Mouse (Mus musculus): ENCODE data around the gene Tnip3. TPM values are rescaled to one million over a fixed set of nuclear protein-coding genes. Genes with fewer than 3 reads are reported as not detected.

Tnip3 gene
- polyA plus RNA-seq, 1 experiment from 2014 or later: not detected

- Histone ChIP-seq H3K4me1 (replicated peaks) (no peaks in the 10 kb centered on the region), H3K4me2 (no peak overlapping the region), H3K9ac (no peak overlapping the region), H3K27me3 (no peaks in the 10 kb centered on the region), H3K36me3 (no peaks in the 10 kb centered on the region), H3K4me3 (no peak overlapping the region), H3K9me3 (no peaks in the 10 kb centered on the region), H3K27ac (no peak overlapping the region)
- no peak for ATAC-seq (ENCODE audit: low FRiP score)
Measured at GRCm38 (mm10) chr6:65621260-65621659, 96.1 kb downstream of the Tnip3 start.

GRCm38 (mm10) chr6:65623016-65623715 lies 98.1 kb downstream of the Tnip3 start:
- no peak overlapping the region for H3K4me2 ChIP-seq
- no peak for ATAC-seq (ENCODE audit: low FRiP score)
- 80% methylated on average over 3 of the region's 3 CpGs for WGBS

GRCm38 (mm10) chr6:65630578-65630977 lies 105.5 kb downstream of the Tnip3 start:
- H3K4me1 ChIP-seq (replicated peaks): no peaks in the 10 kb centered on the region
- 98% methylated on average over 2 of the region's 2 CpGs for WGBS
- ATAC-seq (ENCODE audit: low FRiP score): no peak
- no peak overlapping the region for H3K27ac ChIP-seq
- no peak overlapping the region for H3K4me2 ChIP-seq
- no peak overlapping the region for H3K4me3 ChIP-seq
- H3K27me3 ChIP-seq: no peaks in the 10 kb centered on the region
- H3K36me3 ChIP-seq: no peaks in the 10 kb centered on the region
- no peaks in the 10 kb centered on the region for H3K9me3 ChIP-seq
- no peak overlapping the region for H3K9ac ChIP-seq

More at GRCm38 (mm10) chr6:65623016-65623715, 98.1 kb downstream of the Tnip3 start:
- Histone ChIP-seq H3K36me3 (no peaks in the 10 kb centered on the region), H3K27me3 (no peaks in the 10 kb centered on the region), H3K4me3 (no peak overlapping the region), H3K27ac (no peak overlapping the region), H3K9me3 (no peaks in the 10 kb centered on the region), H3K9ac (no peak overlapping the region), H3K4me1 (replicated peaks) (no peaks in the 10 kb centered on the region)

GRCm38 (mm10) chr6:65632184-65632583 lies 107.1 kb downstream of the Tnip3 start:
- H3K9me3 ChIP-seq: no peaks in the 10 kb centered on the region
- H3K9ac ChIP-seq: no peak overlapping the region
- no peak overlapping the region for H3K27ac ChIP-seq
- H3K36me3 ChIP-seq: no peaks in the 10 kb centered on the region
- no peak overlapping the region for H3K4me3 ChIP-seq
- ATAC-seq (ENCODE audit: low FRiP score): no peak
- 86% methylated on average over 5 of the region's 5 CpGs for WGBS
- H3K27me3 ChIP-seq: no peaks in the 10 kb centered on the region
- H3K4me2 ChIP-seq: no peak overlapping the region
- no peaks in the 10 kb centered on the region for H3K4me1 ChIP-seq (replicated peaks)

GRCm38 (mm10) chr6:65642431-65642830 lies 117.3 kb downstream of the Tnip3 start:
- Histone ChIP-seq H3K9ac (no peak overlapping the region), H3K4me2 (no peak overlapping the region), H3K27ac (no peak overlapping the region), H3K36me3 (no peaks in the 10 kb centered on the region), H3K4me1 (replicated peaks) (no peaks in the 10 kb centered on the region), H3K9me3 (peaks cover 5% of the 10 kb centered on the region; the same call in 1 of the 2 replicates), H3K4me3 (no peak overlapping the region), H3K27me3 (no peaks in the 10 kb centered on the region)
- ATAC-seq (ENCODE audit: low FRiP score): no peak

GRCm38 (mm10) chr6:65644110-65644509 lies 119.0 kb downstream of the Tnip3 start:
- no peak overlapping the region for H3K9ac ChIP-seq
- no peaks in the 10 kb centered on the region for H3K36me3 ChIP-seq
- 0 out of 2 replicates have a peak, but pooled peaks cover 3% of the 10 kb centered on the region for H3K9me3 ChIP-seq
- no peak overlapping the region for H3K27ac ChIP-seq
- 40% methylated on average over 4 of the region's 4 CpGs for WGBS
- H3K4me1 ChIP-seq (replicated peaks): no peaks in the 10 kb centered on the region
- H3K4me2 ChIP-seq: no peak overlapping the region
- H3K27me3 ChIP-seq: no peaks in the 10 kb centered on the region
- ATAC-seq (ENCODE audit: low FRiP score): no peak
- H3K4me3 ChIP-seq: no peak overlapping the region

GRCm38 (mm10) chr6:65646408-65646807 lies 121.3 kb downstream of the Tnip3 start:
- Histone ChIP-seq H3K27ac (no peak overlapping the region), H3K9ac (no peak overlapping the region), H3K4me3 (no peak overlapping the region), H3K4me2 (no peak overlapping the region), H3K27me3 (no peaks in the 10 kb centered on the region), H3K4me1 (replicated peaks) (no peaks in the 10 kb centered on the region), H3K9me3 (no peaks in the 10 kb centered on the region), H3K36me3 (no peaks in the 10 kb centered on the region)
- no peak for ATAC-seq (ENCODE audit: low FRiP score)
- 78% methylated on average over 3 of the region's 3 CpGs for WGBS

- H3K4me1 ChIP-seq (replicated peaks): no peaks in the 10 kb centered on the region
- 89% methylated on average over 6 of the region's 6 CpGs for WGBS
- H3K4me3 ChIP-seq: no peak overlapping the region
- H3K4me2 ChIP-seq: no peak overlapping the region
- ATAC-seq (ENCODE audit: low FRiP score): no peak
- H3K9me3 ChIP-seq: no peaks in the 10 kb centered on the region
- no peaks in the 10 kb centered on the region for H3K27me3 ChIP-seq
- H3K36me3 ChIP-seq: no peaks in the 10 kb centered on the region
- H3K27ac ChIP-seq: no peak overlapping the region
- no peak overlapping the region for H3K9ac ChIP-seq
Measured at GRCm38 (mm10) chr6:65647731-65648130, 122.6 kb downstream of the Tnip3 start.

GRCm38 (mm10) chr6:65651376-65651775 lies 126.3 kb downstream of the Tnip3 start:
- H3K27ac ChIP-seq: no peak overlapping the region
- ATAC-seq (ENCODE audit: low FRiP score): no peak
- no peak overlapping the region for H3K4me3 ChIP-seq
- 29% methylated on average over 4 of the region's 4 CpGs for WGBS
- no peaks in the 10 kb centered on the region for H3K27me3 ChIP-seq
- no peak overlapping the region for H3K4me2 ChIP-seq
- H3K9me3 ChIP-seq: no peaks in the 10 kb centered on the region
- H3K4me1 ChIP-seq (replicated peaks): no peaks in the 10 kb centered on the region
- H3K9ac ChIP-seq: no peak overlapping the region
- H3K36me3 ChIP-seq: no peaks in the 10 kb centered on the region

GRCm38 (mm10) chr6:65661272-65661671 lies 136.2 kb downstream of the Tnip3 start:
- Histone ChIP-seq H3K27ac (no peak overlapping the region), H3K9me3 (no peaks in the 10 kb centered on the region), H3K9ac (no peak overlapping the region), H3K4me3 (no peak overlapping the region), H3K36me3 (no peaks in the 10 kb centered on the region), H3K4me2 (no peak overlapping the region), H3K4me1 (replicated peaks) (no peaks in the 10 kb centered on the region), H3K27me3 (no peaks in the 10 kb centered on the region)
- no peak for ATAC-seq (ENCODE audit: low FRiP score)
- WGBS: 89% methylated on average over 4 of the region's 4 CpGs

GRCm38 (mm10) chr6:65662050-65662449 lies 136.9 kb downstream of the Tnip3 start:
- Histone ChIP-seq H3K4me3 (no peak overlapping the region), H3K4me1 (replicated peaks) (0 out of 2 replicates have a peak, but pooled peaks cover 3% of the 10 kb centered on the region), H3K27me3 (no peaks in the 10 kb centered on the region), H3K4me2 (no peak overlapping the region), H3K27ac (no peak overlapping the region), H3K9me3 (no peaks in the 10 kb centered on the region), H3K36me3 (no peaks in the 10 kb centered on the region), H3K9ac (no peak overlapping the region)
- WGBS: 62% methylated on average over 2 of the region's 2 CpGs
- ATAC-seq (ENCODE audit: low FRiP score): no peak

- H3K4me2 ChIP-seq: no peak overlapping the region
- ATAC-seq (ENCODE audit: low FRiP score): no peak
- no peak overlapping the region for H3K9ac ChIP-seq
- no peaks in the 10 kb centered on the region for H3K36me3 ChIP-seq
- no peaks in the 10 kb centered on the region for H3K27me3 ChIP-seq
- 81% methylated on average over 6 of the region's 6 CpGs for WGBS
- 0 out of 2 replicates have a peak, but pooled peaks cover 3% of the 10 kb centered on the region for H3K4me1 ChIP-seq (replicated peaks)
- no peaks in the 10 kb centered on the region for H3K9me3 ChIP-seq
- no peak overlapping the region for H3K27ac ChIP-seq
- H3K4me3 ChIP-seq: no peak overlapping the region
Measured at GRCm38 (mm10) chr6:65663990-65664389, 138.9 kb downstream of the Tnip3 start.

GRCm38 (mm10) chr6:65666295-65666694 lies 141.2 kb downstream of the Tnip3 start:
- ATAC-seq (ENCODE audit: low FRiP score): no peak
- 69% methylated on average over 3 of the region's 3 CpGs for WGBS
- no peaks in the 10 kb centered on the region for H3K9me3 ChIP-seq
- H3K9ac ChIP-seq: no peak overlapping the region
- no peaks in the 10 kb centered on the region for H3K36me3 ChIP-seq
- H3K4me2 ChIP-seq: no peak overlapping the region
- H3K27ac ChIP-seq: no peak overlapping the region
- H3K4me1 ChIP-seq (replicated peaks): 0 out of 2 replicates have a peak, but pooled peaks cover 3% of the 10 kb centered on the region
- H3K4me3 ChIP-seq: no peak overlapping the region
- 0 out of 2 replicates have a peak, but pooled peaks cover 5% of the 10 kb centered on the region for H3K27me3 ChIP-seq

All from hindbrain, embryonic 13.5 days (tissue).